Mouse (Mus musculus) myocyte (in vitro differentiated cells): ENCODE measurements around the gene Anks1b.

ENCODE experiments used
- CEBPB ChIP-seq: IDR thresholded peaks from 2 replicates; pipeline ENCODE4 v1.6.1; 2011; ENCODE audit warnings: mild to moderate bottlenecking, moderate library complexity; ENCODE audit not compliant: poor library complexity, insufficient read depth, severe bottlenecking
- E2F4 ChIP-seq: IDR thresholded peaks from one replicate; pipeline ENCODE4 v1.6.1; 2011; ENCODE audit warnings: mild to moderate bottlenecking, control low read depth, moderate library complexity; ENCODE audit not compliant: insufficient read depth
- MAX ChIP-seq: IDR thresholded peaks from one replicate; pipeline ENCODE4 v1.6.1; 2011; ENCODE audit warnings: low read depth, mild to moderate bottlenecking, control low read depth
- MYOD1 ChIP-seq, 3 experiments: IDR thresholded peaks; one replicate each; pipeline ENCODE4 v1.6.1; 2011; ENCODE audit warnings: control low read depth in 2 of 3, low read depth in 2 of 3, mild to moderate bottlenecking in 2 of 3, moderate library complexity in 1 of 3; ENCODE audit not compliant: insufficient read length in 2 of 3, control insufficient read depth in 1 of 3
- MYOG ChIP-seq, 3 experiments: IDR thresholded peaks; one replicate each; pipeline ENCODE4 v1.6.1; 2011; ENCODE audit warnings: control low read depth in 2 of 3, low read depth in 2 of 3, mild to moderate bottlenecking in 2 of 3; ENCODE audit not compliant: insufficient read length in 2 of 3, control insufficient read depth in 1 of 3, insufficient read depth in 1 of 3
- POLR2A ChIP-seq: IDR thresholded peaks from one replicate; pipeline ENCODE4 v1.6.1; 2011; ENCODE audit warnings: low read depth, mild to moderate bottlenecking, control low read depth, moderate library complexity; ENCODE audit not compliant: insufficient read length
- POLR2AphosphoS2 ChIP-seq: IDR thresholded peaks from one replicate; pipeline ENCODE4 v1.6.1; 2011; ENCODE audit warnings: low read depth, control low read depth; ENCODE audit not compliant: insufficient read length
- TCF12 ChIP-seq: IDR thresholded peaks from one replicate; pipeline ENCODE4 v1.6.1; 2011; ENCODE audit warnings: mild to moderate bottlenecking, control low read depth; ENCODE audit not compliant: poor library complexity, insufficient read depth, severe bottlenecking
- TCF3 ChIP-seq: IDR thresholded peaks from one replicate; pipeline ENCODE4 v1.6.1; 2011; ENCODE audit warnings: low read depth, control low read depth; ENCODE audit not compliant: insufficient read length
- USF1 ChIP-seq: IDR thresholded peaks from one replicate; pipeline ENCODE4 v1.6.1; 2011; ENCODE audit warnings: low read depth, mild to moderate bottlenecking, control low read depth, moderate library complexity

DNA sequence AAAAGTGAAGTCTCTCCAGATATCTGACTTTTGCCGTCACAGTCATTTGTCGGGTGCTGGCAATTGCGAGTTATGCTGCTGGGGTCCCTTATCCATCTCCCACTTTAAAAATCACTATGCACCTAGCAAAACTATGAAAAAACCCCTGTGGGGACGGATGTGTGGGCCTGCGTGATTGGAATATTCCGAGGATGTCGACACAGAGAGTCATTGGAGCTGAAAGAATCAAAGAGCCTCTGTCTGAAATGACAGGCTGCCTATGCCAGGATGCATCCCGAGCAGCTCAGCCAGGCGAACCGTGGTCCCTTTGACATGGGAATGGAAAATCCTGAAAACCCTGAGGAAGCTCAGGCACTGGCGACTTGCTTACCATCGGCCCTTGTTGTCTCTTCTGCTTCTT lies 825.9 kb downstream of the Anks1b start:
- TF ChIP-seq CEBPB: no peak
- TF ChIP-seq MYOD1 (IDR thresholded peaks at IDR 0.05; ENCODE audit: control insufficient read depth in 1 of 3, insufficient read length in 2 of 3, low read depth in 2 of 3): no peak
- no peak for TF ChIP-seq TCF12
- no peak for TF ChIP-seq USF1
- TF ChIP-seq POLR2A: no peak
- no peak for TF ChIP-seq E2F4
- TF ChIP-seq POLR2AphosphoS2: no peak
- TF ChIP-seq TCF3: no peak
- no peak for TF ChIP-seq MAX
- no peak for TF ChIP-seq MYOG (IDR thresholded peaks at IDR 0.05; ENCODE audit: control insufficient read depth in 1 of 3, insufficient read depth in 1 of 3, insufficient read length in 2 of 3, low read depth in 2 of 3)
